Mouse (Mus musculus) cerebellum, adult (tissue): Measurements from ENCODE around the gene H2al1b.

Source experiments
- ATAC-seq: cut with Nextera tagmentation; 2 replicates; pipeline ENCODE4 v1.9.2; 2017; ENCODE audit warnings: mild to moderate bottlenecking, moderate library complexity, mixed read lengths; ENCODE audit not compliant: insufficient number of reproducible peaks, low FRiP score, low TSS enrichment

H2al1b gene

GRCm38 (mm10) chrX:11345762-11346161 is 43.5 kb downstream of the H2al1b start:
- ATAC-seq, result 0 out of 2 replicates have a peak, but pooled peaks have one; percentile 20

DNA sequence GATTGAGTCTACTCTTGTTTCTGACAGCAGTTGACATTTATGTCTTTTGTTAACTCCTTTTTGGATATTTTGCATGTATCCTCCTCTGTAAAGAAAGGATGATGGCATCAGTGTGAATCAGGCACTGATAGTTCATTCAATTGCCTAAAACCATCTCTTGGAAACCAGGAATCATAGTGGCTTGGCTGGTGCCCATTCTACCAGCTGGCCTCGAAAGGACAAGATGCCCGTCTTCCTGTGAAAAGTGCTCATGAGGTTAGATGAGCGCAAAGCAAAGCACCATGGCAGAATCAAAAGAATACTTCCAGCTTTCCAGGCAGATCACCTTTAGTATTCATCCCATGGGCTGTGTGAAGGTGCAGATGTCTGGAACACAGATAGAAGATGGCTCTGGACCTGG is 44.5 kb downstream of the H2al1b start:
- ATAC-seq, result no peak
